Mouse (Mus musculus): ENCODE measurements around the gene Hist1h3f. TPM values are rescaled to one million over a fixed set of nuclear protein-coding genes. Genes with fewer than 3 reads are reported as not detected.

Gene Hist1h3f
- polyA plus RNA-seq, 1 experiment from 2014 or later: 1.5 TPM

DNA sequence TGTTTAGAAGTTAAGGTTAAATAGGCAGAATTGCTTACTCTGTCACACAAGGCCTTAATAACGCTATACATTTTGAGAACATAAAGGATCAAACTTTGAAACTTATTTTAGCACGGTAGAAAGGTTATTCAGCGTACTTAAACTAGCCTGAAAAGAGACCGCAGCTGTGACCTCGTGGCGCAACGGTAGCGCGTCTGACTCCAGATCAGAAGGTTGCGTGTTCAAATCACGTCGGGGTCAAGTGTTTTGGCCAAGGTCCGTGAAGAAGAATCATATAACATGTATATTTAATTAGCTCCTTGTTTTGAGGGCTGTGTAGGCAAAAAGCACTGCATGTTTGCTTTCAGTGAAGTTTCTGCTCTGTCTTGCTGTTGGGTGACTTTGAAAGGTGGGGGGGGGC lies 37.5 kb upstream of the Hist1h3f start:
- Histone ChIP-seq H3K4me1 (peaks cover 56% of the 10 kb centered on the region), H3K4me3 (peak overlapping the region; percentile 58), H3K36me3 (no peaks in the 10 kb centered on the region), H3K9me3 (replicated peaks) (no peaks in the 10 kb centered on the region), H3K27me3 (ENCODE audit: low read depth, poor library complexity, severe bottlenecking) (no peaks in the 10 kb centered on the region), H3K27ac (replicated peaks) (peak overlapping the region; percentile 75)
- DNase-seq (ENCODE audit: low spot score): peak; percentile 75
- under 1% methylated on average over 13 of the region's 13 CpGs for WGBS

DNA sequence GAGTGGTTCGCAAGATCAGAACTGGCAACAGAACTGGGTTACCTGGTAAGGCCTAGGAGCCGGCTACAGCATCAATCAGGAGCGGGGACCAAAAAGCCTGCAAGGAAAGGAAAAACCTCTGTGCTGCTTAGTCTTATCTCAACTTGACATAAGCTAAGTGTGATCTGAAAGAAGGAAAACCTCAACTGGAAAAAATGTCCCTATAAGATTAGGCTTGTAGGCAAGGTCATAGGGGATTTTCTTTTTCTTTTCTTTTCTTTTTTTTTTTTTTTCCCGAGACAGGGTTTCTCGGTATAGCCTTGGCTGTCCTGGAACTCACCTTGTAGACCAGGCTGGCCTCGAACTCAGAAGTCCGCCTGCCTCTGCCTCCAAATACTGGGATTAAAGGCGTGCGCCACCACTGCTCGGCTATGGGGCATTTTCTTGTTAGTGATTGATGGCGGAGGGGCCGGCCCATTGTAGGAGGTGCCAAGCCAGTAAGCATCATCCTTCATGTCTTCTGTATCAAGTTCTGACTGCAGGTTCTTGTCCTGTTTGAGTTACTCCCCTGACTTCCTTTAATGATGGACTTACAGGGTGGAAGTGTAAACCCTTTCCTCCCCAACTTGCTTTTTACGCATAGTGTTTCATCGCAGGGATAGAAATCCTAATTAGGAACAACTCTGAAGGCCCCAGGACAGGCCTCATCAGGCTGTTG lies 36.9 kb upstream of the Hist1h3f start:
- DNase-seq (ENCODE audit: low spot score): peak; percentile 57
- Histone ChIP-seq H3K4me1 (peaks cover 50% of the 10 kb centered on the region), H3K4me3 (peak overlapping the region; percentile 58), H3K27ac (replicated peaks) (no peak overlapping the region), H3K36me3 (no peaks in the 10 kb centered on the region), H3K27me3 (ENCODE audit: low read depth, poor library complexity, severe bottlenecking) (no peaks in the 10 kb centered on the region), H3K9me3 (replicated peaks) (no peaks in the 10 kb centered on the region)
- 10% methylated on average over 14 of the region's 14 CpGs for WGBS

DNA sequence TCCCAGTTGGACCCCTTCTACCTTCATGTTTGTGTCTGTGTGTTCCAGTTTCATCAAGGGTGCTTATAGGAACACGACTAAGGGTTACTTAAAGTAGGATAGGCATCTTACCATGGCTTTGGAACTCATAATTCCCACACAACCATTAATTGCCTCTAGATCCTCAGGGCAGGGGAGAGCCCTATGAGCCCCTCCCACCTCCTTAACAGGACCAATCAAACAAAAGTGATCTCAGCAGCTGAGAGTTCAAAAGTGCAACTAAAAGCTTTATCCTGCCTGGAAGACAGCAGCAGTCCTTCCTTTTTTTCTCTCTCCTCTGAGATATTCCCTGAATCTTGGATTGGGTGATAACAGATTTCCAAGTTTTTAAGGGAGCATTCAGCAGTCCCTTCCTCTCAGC lies 33.7 kb upstream of the Hist1h3f start:
- no peak for DNase-seq (ENCODE audit: low spot score)
- 47% methylated on average over 1 of the region's 1 CpGs for WGBS
- H3K4me1 ChIP-seq: peaks cover 34% of the 10 kb centered on the region
- no peaks in the 10 kb centered on the region for H3K9me3 ChIP-seq (replicated peaks)
- H3K27ac ChIP-seq (replicated peaks): no peak overlapping the region
- H3K27me3 ChIP-seq (ENCODE audit: low read depth, poor library complexity, severe bottlenecking): no peaks in the 10 kb centered on the region
- H3K36me3 ChIP-seq: no peaks in the 10 kb centered on the region
- H3K4me3 ChIP-seq: no peak overlapping the region

DNA sequence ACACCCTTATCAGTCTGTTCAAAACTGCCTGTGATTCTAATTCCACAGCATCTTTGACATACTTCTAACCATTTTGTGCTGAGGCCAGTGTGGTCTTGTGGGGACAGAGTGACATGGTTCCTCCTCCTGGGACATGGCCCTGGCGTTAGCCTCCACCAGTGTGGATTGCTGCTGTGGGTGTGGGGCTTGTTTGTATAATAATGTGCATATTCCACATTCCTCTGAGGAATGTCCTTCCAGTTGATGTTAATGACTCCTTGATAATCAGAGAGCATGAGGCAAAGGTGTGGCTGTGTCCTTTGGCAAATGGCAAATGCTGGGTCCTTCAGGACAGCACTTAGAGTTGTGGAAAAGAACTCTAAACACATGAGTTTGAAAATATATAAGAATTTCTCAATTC lies 30.3 kb upstream of the Hist1h3f start:
- H3K27ac ChIP-seq (replicated peaks): no peak overlapping the region
- 87% methylated on average over 1 of the region's 1 CpGs for WGBS
- no peak overlapping the region for H3K4me3 ChIP-seq
- H3K4me1 ChIP-seq: peaks cover 21% of the 10 kb centered on the region
- H3K9me3 ChIP-seq (replicated peaks): no peaks in the 10 kb centered on the region
- no peak for DNase-seq (ENCODE audit: low spot score)
- no peaks in the 10 kb centered on the region for H3K36me3 ChIP-seq
- H3K27me3 ChIP-seq (ENCODE audit: low read depth, poor library complexity, severe bottlenecking): no peaks in the 10 kb centered on the region

- no peak for DNase-seq (ENCODE audit: low spot score)
- WGBS: 66% methylated on average over 5 of the region's 5 CpGs
- H3K27me3 ChIP-seq (ENCODE audit: low read depth, poor library complexity, severe bottlenecking): no peaks in the 10 kb centered on the region
These were observed 28.6 kb upstream of the Hist1h3f start for GRCm38 (mm10) chr13:23515281-23515680.

GRCm38 (mm10) chr13:23515826-23516620 lies 27.8 kb upstream of the Hist1h3f start:
- Histone ChIP-seq H3K36me3 (no peaks in the 10 kb centered on the region), H3K4me1 (peaks cover 15% of the 10 kb centered on the region), H3K9me3 (replicated peaks) (no peaks in the 10 kb centered on the region), H3K4me3 (peak overlapping the region; percentile 60), H3K27ac (replicated peaks) (0 out of 2 replicates have a peak overlapping the region, but pooled peaks have one; percentile 35), H3K27me3 (ENCODE audit: low read depth, poor library complexity, severe bottlenecking) (no peaks in the 10 kb centered on the region)
- no peak for DNase-seq (ENCODE audit: low spot score)
- 55% methylated on average over 15 of the region's 15 CpGs for WGBS

More at GRCm38 (mm10) chr13:23515281-23515680, 28.6 kb upstream of the Hist1h3f start:
- peaks cover 22% of the 10 kb centered on the region for H3K4me1 ChIP-seq
- no peaks in the 10 kb centered on the region for H3K36me3 ChIP-seq
- H3K27ac ChIP-seq (replicated peaks): no peak overlapping the region
- no peaks in the 10 kb centered on the region for H3K9me3 ChIP-seq (replicated peaks)
- H3K4me3 ChIP-seq: 0 out of 2 replicates have a peak overlapping the region, but pooled peaks have one; percentile 0

DNA sequence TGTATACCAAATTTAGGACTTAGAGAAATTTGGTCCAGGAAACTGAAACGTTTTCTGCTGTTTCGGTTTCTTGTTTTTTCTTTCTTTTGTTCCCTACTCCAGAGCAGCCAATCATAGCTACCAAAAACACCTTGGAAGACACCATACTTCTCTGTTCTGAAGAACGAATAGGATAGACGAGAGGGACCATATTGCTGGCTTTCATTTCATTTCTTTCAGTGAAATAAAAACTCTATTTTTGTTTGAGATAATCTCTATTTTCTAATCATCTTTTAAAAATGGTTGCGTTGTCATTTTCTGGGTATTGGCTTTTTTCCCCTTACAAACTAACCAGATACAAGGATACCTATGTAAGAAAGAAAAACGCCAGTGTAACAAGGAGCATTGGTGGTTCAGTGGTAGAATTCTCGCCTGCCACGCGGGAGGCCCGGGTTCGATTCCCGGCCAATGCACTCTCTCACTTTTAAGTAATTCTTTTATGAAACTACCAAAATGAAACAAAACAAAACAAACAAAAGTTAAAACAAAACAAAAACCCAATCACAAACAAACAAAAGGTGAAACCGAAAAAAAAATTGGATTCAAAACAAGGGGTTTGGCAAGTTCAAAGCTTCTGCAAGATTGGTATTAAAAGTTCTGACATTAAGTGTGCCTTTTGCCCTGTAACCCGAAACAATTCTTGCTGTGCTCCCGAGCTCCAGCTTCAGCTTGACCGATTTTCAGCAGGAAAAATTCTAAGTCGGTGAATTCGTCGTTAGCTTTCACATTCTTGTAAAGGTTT lies 26.8 kb upstream of the Hist1h3f start:
- Histone ChIP-seq H3K9me3 (replicated peaks) (no peaks in the 10 kb centered on the region), H3K36me3 (no peaks in the 10 kb centered on the region), H3K4me1 (peaks cover 18% of the 10 kb centered on the region), H3K27me3 (ENCODE audit: low read depth, poor library complexity, severe bottlenecking) (no peaks in the 10 kb centered on the region), H3K27ac (replicated peaks) (peak overlapping the region; percentile 23; the same call in 1 of the 2 replicates), H3K4me3 (peak overlapping the region; percentile 60)
- WGBS: under 1% methylated on average over 19 of the region's 19 CpGs
- peak; percentile 61 for DNase-seq (ENCODE audit: low spot score)

DNA sequence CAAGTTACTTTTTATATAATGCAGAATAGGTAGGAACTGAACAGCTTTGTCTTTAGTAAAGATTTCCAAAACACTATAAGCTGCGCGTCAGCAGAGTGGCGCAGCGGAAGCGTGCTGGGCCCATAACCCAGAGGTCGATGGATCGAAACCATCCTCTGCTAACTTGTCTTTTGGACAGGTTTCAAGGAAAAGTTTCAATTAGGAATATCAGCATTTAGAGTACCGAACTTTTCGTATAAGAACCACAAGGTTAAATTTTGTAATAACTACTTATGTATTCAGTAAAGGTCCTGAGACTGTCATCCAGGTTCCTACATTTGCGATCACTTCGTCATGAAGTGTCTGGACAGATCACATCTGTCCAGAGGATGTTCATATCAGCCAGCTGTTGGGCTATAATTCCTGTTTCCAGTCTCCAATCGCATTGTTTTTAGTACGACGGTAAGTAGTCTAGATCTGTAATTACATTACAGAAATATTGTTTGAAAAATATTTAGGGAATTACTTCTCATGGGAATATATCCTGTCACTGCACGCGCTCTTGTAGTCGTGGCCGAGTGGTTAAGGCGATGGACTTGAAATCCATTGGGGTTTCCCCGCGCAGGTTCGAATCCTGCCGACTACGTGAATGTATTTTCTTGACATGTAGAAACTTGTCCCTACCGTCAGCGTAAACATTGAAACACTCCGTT lies 26.1 kb upstream of the Hist1h3f start:
- H3K9me3 ChIP-seq (replicated peaks): no peaks in the 10 kb centered on the region
- no peak overlapping the region for H3K27ac ChIP-seq (replicated peaks)
- peaks cover 20% of the 10 kb centered on the region for H3K4me1 ChIP-seq
- DNase-seq (ENCODE audit: low spot score): peak; percentile 84
- WGBS: under 1% methylated on average over 27 of the region's 27 CpGs
- peak overlapping the region; percentile 60 for H3K4me3 ChIP-seq
- no peaks in the 10 kb centered on the region for H3K27me3 ChIP-seq (ENCODE audit: low read depth, poor library complexity, severe bottlenecking)
- H3K36me3 ChIP-seq: no peaks in the 10 kb centered on the region

- H3K27ac ChIP-seq (replicated peaks): no peak overlapping the region
- H3K27me3 ChIP-seq (ENCODE audit: low read depth, poor library complexity, severe bottlenecking): no peaks in the 10 kb centered on the region
- 1% methylated on average over 6 of the region's 6 CpGs for WGBS
- peak overlapping the region; percentile 60 for H3K4me3 ChIP-seq
- no peaks in the 10 kb centered on the region for H3K9me3 ChIP-seq (replicated peaks)
- H3K36me3 ChIP-seq: no peaks in the 10 kb centered on the region
- DNase-seq (ENCODE audit: low spot score): no peak
- peaks cover 20% of the 10 kb centered on the region for H3K4me1 ChIP-seq
These were observed 25.6 kb upstream of the Hist1h3f start for GRCm38 (mm10) chr13:23518295-23518603.

- no peaks in the 10 kb centered on the region for H3K36me3 ChIP-seq
These were observed 25.0 kb upstream of the Hist1h3f start for GRCm38 (mm10) chr13:23518885-23519284.

GRCm38 (mm10) chr13:23519416-23519815 lies 24.4 kb upstream of the Hist1h3f start:
- WGBS: under 1% methylated on average over 10 of the region's 10 CpGs
- Histone ChIP-seq H3K9me3 (replicated peaks) (no peaks in the 10 kb centered on the region), H3K27ac (replicated peaks) (no peak overlapping the region)

More at GRCm38 (mm10) chr13:23518885-23519284, 25.0 kb upstream of the Hist1h3f start:
- H3K27ac ChIP-seq (replicated peaks): no peak overlapping the region
- under 1% methylated on average over 6 of the region's 6 CpGs for WGBS
- no peaks in the 10 kb centered on the region for H3K27me3 ChIP-seq (ENCODE audit: low read depth, poor library complexity, severe bottlenecking)
- no peaks in the 10 kb centered on the region for H3K9me3 ChIP-seq (replicated peaks)
- peaks cover 20% of the 10 kb centered on the region for H3K4me1 ChIP-seq
- DNase-seq (ENCODE audit: low spot score): peak; percentile 76
- peak overlapping the region; percentile 60 for H3K4me3 ChIP-seq

GRCm38 (mm10) chr13:23521703-23522102 lies 22.1 kb upstream of the Hist1h3f start:
- DNase-seq (ENCODE audit: low spot score): peak; percentile 72
- no peaks in the 10 kb centered on the region for H3K9me3 ChIP-seq (replicated peaks)
- under 1% methylated on average over 14 of the region's 14 CpGs for WGBS
- H3K36me3 ChIP-seq: no peaks in the 10 kb centered on the region
- H3K27ac ChIP-seq (replicated peaks): no peak overlapping the region
- peaks cover 22% of the 10 kb centered on the region for H3K4me1 ChIP-seq
- H3K4me3 ChIP-seq: peak overlapping the region; percentile 20; the same call in 1 of the 2 replicates
- no peaks in the 10 kb centered on the region for H3K27me3 ChIP-seq (ENCODE audit: low read depth, poor library complexity, severe bottlenecking)

More at GRCm38 (mm10) chr13:23519416-23519815, 24.4 kb upstream of the Hist1h3f start:
- Histone ChIP-seq H3K4me3 (peak overlapping the region; percentile 60), H3K36me3 (no peaks in the 10 kb centered on the region), H3K27me3 (ENCODE audit: low read depth, poor library complexity, severe bottlenecking) (no peaks in the 10 kb centered on the region), H3K4me1 (peaks cover 19% of the 10 kb centered on the region)
- DNase-seq (ENCODE audit: low spot score): peak; percentile 75

Measured in midbrain, embryonic 10.5 days (tissue).